In the genomic region with DNA sequence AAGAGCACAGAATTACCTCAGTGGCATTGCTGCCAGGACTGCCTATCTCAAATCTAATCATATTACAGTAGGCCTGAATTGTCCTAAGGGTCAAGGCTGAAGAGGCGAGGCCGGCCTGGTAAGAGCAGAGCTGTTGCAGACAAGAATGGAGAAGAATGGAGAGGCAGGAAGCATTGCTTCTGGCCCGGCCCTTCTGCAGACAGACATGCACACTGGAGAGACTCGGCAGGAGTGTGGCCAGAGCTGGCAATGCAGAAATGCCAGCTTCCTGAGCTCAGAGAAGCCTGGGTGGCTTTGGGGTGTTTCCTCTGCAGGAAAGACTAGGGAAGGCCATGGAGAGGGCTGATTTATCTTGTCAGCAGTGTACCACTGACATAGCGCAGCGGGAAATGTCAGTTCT, we compare ENCODE assay signal across 24 mouse cellular contexts. TPM values are rescaled to one million over a fixed set of nuclear protein-coding genes. Genes with fewer than 3 reads are reported as not detected.
DNase-seq lines count a peak whose midpoint lies in the region; ATAC-seq lines count a peak whose summit lies in the region.
"Had no signal": no experiment of that assay in that cellular context is flagged by ENCODE, and none has a peak within 500 bp of the region (broad histone marks: within the 10 kb centered on the region; RNA-seq: fewer than 3 reads in every experiment).

No protein-coding gene starts in this region.

- DNase-seq in adrenal gland, adult 2 months = peak; percentile 38
- no peak for DNase-seq in adrenal gland, postnatal 10 days
- peak; percentile 52 for DNase-seq in R1 (ENCODE audit: low read depth, low spot score)
- DNase-seq in cerebellum, adult 8-10 months = peak; percentile 46
- DNase-seq in kidney, postnatal 10 days = no peak
- DNase-seq: gastrocnemius, adult 2 months; heart, adult 2 months; kidney, postnatal 14 days; lung, adult 2 months; lung, postnatal 36 days; right cerebral cortex, postnatal 14 days had no signal

- H3K9me3 ChIP-seq in hindbrain, embryonic 12.5 days (replicated peaks) = no peaks in the 10 kb centered on the region
- H3K9me3 ChIP-seq: heart, embryonic 15.5 days; hindbrain, embryonic 13.5 days; limb, embryonic 10.5 days; midbrain, embryonic 13.5 days; stomach, embryonic 15.5 days had no signal

- WGBS in hindbrain, embryonic 12.5 days = 84% methylated on average over 6 of the region's 6 CpGs

- H3K9ac ChIP-seq in hindbrain, embryonic 12.5 days = no peak overlapping the region
- H3K9ac ChIP-seq: heart, embryonic 15.5 days; hindbrain, embryonic 13.5 days; midbrain, embryonic 13.5 days; stomach, embryonic 15.5 days had no signal

- H3K27me3 ChIP-seq in hindbrain, embryonic 12.5 days = peaks cover 3% of the 10 kb centered on the region; the same call in 1 of the 2 replicates
- H3K27me3 ChIP-seq: hindbrain, embryonic 13.5 days; midbrain, embryonic 13.5 days; stomach, embryonic 15.5 days had no signal

- H3K4me3 ChIP-seq in hindbrain, embryonic 12.5 days = no peak overlapping the region
- H3K4me3 ChIP-seq: gastrocnemius, adult 2 months; heart, adult 2 months; heart, embryonic 15.5 days; hindbrain, embryonic 13.5 days; left cerebral cortex, adult 2 months; limb, embryonic 10.5 days; midbrain, embryonic 13.5 days; stomach, embryonic 15.5 days had no signal

- H3K4me1 ChIP-seq in hindbrain, embryonic 12.5 days = peaks cover 11% of the 10 kb centered on the region
- H3K4me1 ChIP-seq: stomach, embryonic 15.5 days had no signal

- no peak overlapping the region for H3K27ac ChIP-seq in hindbrain, embryonic 12.5 days
- H3K27ac ChIP-seq: gastrocnemius, adult 2 months; heart, adult 2 months; heart, embryonic 15.5 days; hindbrain, embryonic 13.5 days; left cerebral cortex, adult 2 months; limb, embryonic 10.5 days; midbrain, embryonic 13.5 days; stomach, embryonic 15.5 days had no signal

- no peaks in the 10 kb centered on the region for H3K36me3 ChIP-seq in hindbrain, embryonic 12.5 days
- H3K36me3 ChIP-seq: heart, embryonic 15.5 days; hindbrain, embryonic 13.5 days; midbrain, embryonic 13.5 days; stomach, embryonic 15.5 days had no signal

- H3K4me2 ChIP-seq in hindbrain, embryonic 12.5 days (replicated peaks) = no peak overlapping the region
- H3K4me2 ChIP-seq: heart, embryonic 15.5 days; hindbrain, embryonic 13.5 days; liver, embryonic 11.5 days; midbrain, embryonic 13.5 days; stomach, embryonic 15.5 days had no signal

- ATAC-seq in granulocyte monocyte progenitor cell, adult 5-6 weeks (replicated peaks; ENCODE audit: poor library complexity, severe bottlenecking) = peak; percentile 19; the same call in 1 of the 2 replicates
- no peak for ATAC-seq in erythroid progenitor cell, adult 5-6 weeks (replicated peaks; ENCODE audit: low FRiP score, poor library complexity, severe bottlenecking)
- no peak for ATAC-seq in hindbrain, embryonic 12.5 days (ENCODE audit: low FRiP score)
- ATAC-seq: activated CD4-positive, CD25-positive, alpha-beta regulatory T cell, adult 4 months; forebrain, embryonic 14.5 days; intestine, embryonic 16.5 days; midbrain, embryonic 13.5 days had no signal

RNA-seq across cellular contexts. Expression of a gene that starts 4.7 kb away (rescaled TPM):
- not detected for total RNA-seq in adrenal gland, adult 2 months (2021)
- polyA plus RNA-seq in adrenal gland, adult 2 months (2012; rRNA removed) = 0.09 and 0.12 TPM in 2 replicates
- total RNA-seq in adrenal gland, postnatal 10 days (2021) = under 1 TPM; 0.15 to 0.18 TPM
- total RNA-seq in granulocyte monocyte progenitor cell, adult 5-6 weeks (2014; fragmentation: Nextera tagmentation) = not detected in 2 replicates
- total RNA-seq in granulocyte monocyte progenitor cell, adult 5-6 weeks (2017) = 0.17 and 0.82 TPM in 2 replicates
- 0.84 TPM in 1 of 2 replicates, not detected in the other for total RNA-seq in erythroid progenitor cell, adult 5-6 weeks (2015; ENCODE audit: low replicate concordance)
- total RNA-seq in erythroid progenitor cell, adult 5-6 weeks (2017; ENCODE audit: low replicate concordance) = 0.68 TPM in 1 of 2 replicates, not detected in the other
- 0.62 and 0.69 TPM in 2 replicates for polyA plus RNA-seq in hindbrain, embryonic 12.5 days (2016; fragmentation: Nextera tagmentation; extraction: Ambion mirVana)
- total RNA-seq: gastrocnemius, adult 2 months; heart, adult 2 months had no signal
- polyA plus RNA-seq: heart, adult 2 months; heart, embryonic 15.5 days; intestine, embryonic 16.5 days; liver, embryonic 11.5 days; stomach, embryonic 15.5 days had no signal

RNA-seq across cellular contexts. Expression of a gene that starts 17.2 kb away (rescaled TPM):
- 10 to 100 TPM; 25.2 to 52.4 TPM for total RNA-seq in adrenal gland, adult 2 months (2021)
- 42.1 and 55.3 TPM in 2 replicates for polyA plus RNA-seq in adrenal gland, adult 2 months (2012; rRNA removed)
- total RNA-seq in adrenal gland, postnatal 10 days (2021) = 10 to 100 TPM; 30.4 to 35.0 TPM
- 367 and 442 TPM in 2 replicates for total RNA-seq in granulocyte monocyte progenitor cell, adult 5-6 weeks (2014; fragmentation: Nextera tagmentation)
- total RNA-seq in granulocyte monocyte progenitor cell, adult 5-6 weeks (2017) = 642 and 682 TPM in 2 replicates
- 35.7 and 45.3 TPM in 2 replicates for total RNA-seq in erythroid progenitor cell, adult 5-6 weeks (2015; ENCODE audit: low replicate concordance)
- 30.4 and 32.5 TPM in 2 replicates for total RNA-seq in erythroid progenitor cell, adult 5-6 weeks (2017; ENCODE audit: low replicate concordance)
- polyA plus RNA-seq in hindbrain, embryonic 12.5 days (2016; fragmentation: Nextera tagmentation; extraction: Ambion mirVana) = 15.5 and 16.1 TPM in 2 replicates

Comparison
In these comparisons a context has a peak if more than half of its experiments do, and no peak if none do; other contexts are left out.
1. DNase-seq: peak in adrenal gland, adult 2 months (single experiment), R1 (single experiment) and cerebellum, adult 8-10 months (single experiment); none in adrenal gland, postnatal 10 days (single experiment) and kidney, postnatal 10 days (single experiment).
2. RNA of a gene that starts 17.2 kb away (total RNA-seq): 367 to 682 TPM in granulocyte monocyte progenitor cell, adult 5-6 weeks; 25.2 to 52.4 TPM in adrenal gland, adult 2 months, 30.4 to 45.3 TPM in erythroid progenitor cell, adult 5-6 weeks and 30.4 to 35.0 TPM in adrenal gland, postnatal 10 days; every median in the first group is over 4 times any median in the second.